Mouse (Mus musculus): ENCODE measurements around the gene Gprasp2. TPM values are rescaled to one million over a fixed set of nuclear protein-coding genes. Genes with fewer than 3 reads are reported as not detected.
"Not testable (repeated sequence)": the region's sequence is repeated elsewhere in the genome, so short reads cannot be mapped to it uniquely, and the experiment has no call there.

The Gprasp2 gene
- polyA plus RNA-seq (2015; fragmentation: Nextera tagmentation; extraction: Ambion mirVana) = 100 and 121 TPM in 2 replicates

DNA sequence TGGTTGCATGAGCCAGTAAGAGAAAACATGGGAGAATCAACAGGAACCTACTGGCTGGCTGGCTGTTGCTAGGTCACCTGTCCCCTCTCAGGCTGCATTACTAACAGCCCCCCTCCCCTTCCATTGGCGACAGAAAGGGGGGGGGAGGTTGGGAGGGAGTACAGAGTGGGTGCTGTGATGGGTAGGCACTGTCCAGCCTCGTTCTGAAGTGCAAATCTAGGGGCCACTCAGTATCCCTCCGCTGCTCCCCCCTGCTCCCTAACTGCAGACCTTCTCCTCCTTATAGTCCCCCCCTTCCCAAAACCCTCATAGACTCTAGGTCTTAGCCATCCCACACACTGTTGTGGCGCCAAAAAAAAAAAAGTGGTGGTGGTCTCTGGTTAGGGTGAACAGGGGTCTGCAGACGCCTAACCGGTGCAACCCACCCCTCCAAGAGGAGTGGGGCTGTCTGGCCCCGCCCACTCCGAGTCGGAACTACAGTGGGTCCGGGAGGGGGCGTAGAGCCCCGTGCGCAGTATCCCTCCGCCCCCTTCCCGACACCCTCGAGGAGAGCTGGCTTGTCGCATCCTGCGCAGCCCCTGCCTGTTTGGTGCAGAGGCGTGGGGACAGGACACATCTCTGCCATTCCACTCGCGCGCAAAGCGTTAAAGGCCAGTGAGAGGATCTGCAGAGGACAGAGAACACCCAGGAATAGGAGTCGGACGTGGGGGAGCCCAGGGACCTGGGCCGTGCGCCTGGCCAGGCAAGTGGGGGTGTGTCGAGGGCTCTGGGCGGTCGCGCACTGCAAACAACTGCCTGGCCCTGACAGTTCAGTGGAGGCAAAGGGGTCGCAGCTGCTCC, at the start of gene Gprasp2:
TSS of gene Gprasp2 (plus strand) at position 514 of the 840 bp plus-strand sequence.
- 27% methylated on average over 28 of the region's 32 CpGs for WGBS
- not testable (repeated sequence) for H3K4me1 ChIP-seq, H3K27me3 ChIP-seq, H3K36me3 ChIP-seq, H3K9me3 ChIP-seq
- ATAC-seq (replicated peaks) = peak; percentile 95
- Histone ChIP-seq H3K27ac (replicated peaks) (peak within 1 kb of the TSS; percentile 54), H3K9ac (replicated peaks) (peak within 1 kb of the TSS; percentile 66), H3K4me2 (replicated peaks) (peak within 1 kb of the TSS; percentile 66), H3K4me3 (peak within 1 kb of the TSS; percentile 55)

DNA sequence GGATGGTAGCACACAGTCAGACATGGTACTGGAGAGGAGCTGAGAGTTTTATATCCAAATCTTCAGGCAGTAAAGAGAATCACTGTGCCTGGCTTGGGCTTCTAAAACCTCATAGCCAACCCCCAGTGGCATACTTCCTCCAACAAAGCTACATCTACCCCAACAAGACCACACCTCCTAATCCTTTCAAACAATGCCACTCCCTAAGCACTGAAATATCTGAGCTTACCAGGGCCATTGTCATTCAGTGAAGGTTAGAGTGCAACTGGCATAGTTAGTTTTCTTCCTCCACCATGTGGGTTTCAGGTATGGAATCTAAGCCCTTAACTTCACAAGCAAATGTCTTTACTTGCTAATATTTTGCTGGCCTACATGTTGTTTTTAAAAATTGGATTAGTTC, 47.3 kb upstream of the Gprasp2 start:
- no peak for ATAC-seq (replicated peaks)
- Histone ChIP-seq H3K9me3 (no peaks in the 10 kb centered on the region), H3K4me1 (no peaks in the 10 kb centered on the region), H3K36me3 (no peaks in the 10 kb centered on the region), H3K4me3 (no peak overlapping the region), H3K9ac (replicated peaks) (no peak overlapping the region), H3K27me3 (no peaks in the 10 kb centered on the region), H3K27ac (replicated peaks) (no peak overlapping the region), H3K4me2 (replicated peaks) (no peak overlapping the region)

DNA sequence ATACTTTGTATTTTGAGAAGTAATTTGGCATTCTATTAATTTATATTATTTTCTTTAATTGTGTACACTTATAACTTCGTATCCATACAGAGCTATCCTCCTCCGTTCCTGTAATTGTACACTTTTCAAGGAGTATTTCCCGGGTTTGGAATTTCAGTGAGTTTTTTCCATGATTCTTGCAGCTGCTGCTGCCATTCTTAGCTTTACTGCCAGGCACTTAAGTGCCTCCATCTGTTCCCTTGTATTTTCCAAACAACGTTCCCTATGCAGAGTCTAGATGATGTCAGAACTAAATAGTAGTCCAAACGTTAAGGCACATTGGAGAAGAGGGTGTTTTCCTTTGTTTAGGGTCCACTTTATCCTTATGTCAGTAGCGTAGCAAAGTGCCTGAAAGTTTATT, 46.5 kb upstream of the Gprasp2 start:
- no peak for ATAC-seq (replicated peaks)
- H3K4me2 ChIP-seq (replicated peaks) = no peak overlapping the region
- H3K27ac ChIP-seq (replicated peaks) = peak overlapping the region; percentile 43; the same call in 1 of the 2 replicates
- WGBS = 54% methylated on average over 6 of the region's 6 CpGs
- H3K9me3 ChIP-seq = no peaks in the 10 kb centered on the region
- no peak overlapping the region for H3K9ac ChIP-seq (replicated peaks)
- H3K27me3 ChIP-seq = no peaks in the 10 kb centered on the region
- no peaks in the 10 kb centered on the region for H3K4me1 ChIP-seq
- H3K4me3 ChIP-seq = no peak overlapping the region
- H3K36me3 ChIP-seq = no peaks in the 10 kb centered on the region

DNA sequence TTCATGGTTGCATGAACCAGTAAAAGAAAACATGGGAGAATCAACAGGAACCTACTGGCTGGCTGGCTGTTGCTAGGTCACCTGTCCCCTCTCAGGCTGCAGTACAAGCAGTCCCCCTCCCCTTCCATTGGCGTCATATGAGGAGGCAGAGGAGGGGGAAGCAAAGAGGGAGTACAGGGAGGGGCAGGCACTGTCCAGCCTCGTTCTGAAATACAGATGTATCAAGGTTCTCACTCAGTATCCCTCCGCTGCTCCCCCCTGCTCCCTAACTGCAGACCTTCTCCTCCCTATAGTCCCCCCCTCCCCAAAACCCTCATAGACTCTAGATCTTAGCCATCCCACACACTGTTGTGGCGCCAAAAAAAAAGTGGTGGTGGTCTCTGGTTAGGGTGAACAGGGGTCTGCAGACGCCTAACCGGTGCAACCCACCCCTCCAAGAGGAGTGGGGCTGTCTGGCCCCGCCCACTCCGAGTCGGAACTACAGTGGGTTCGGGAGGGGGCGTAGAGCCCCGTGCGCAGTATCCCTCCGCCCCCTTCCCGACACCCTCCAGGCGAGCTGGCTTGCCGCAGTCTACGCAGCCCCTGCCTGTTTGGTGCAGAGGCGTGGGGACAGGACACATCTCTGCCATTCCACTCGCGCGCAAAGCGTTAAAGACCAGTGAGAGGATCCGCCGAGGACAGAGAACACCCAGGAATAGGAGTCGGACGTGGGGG, 43.1 kb upstream of the Gprasp2 start:
- H3K4me3 ChIP-seq = peak overlapping the region; percentile 59
- not testable (repeated sequence) for H3K36me3 ChIP-seq, H3K9me3 ChIP-seq, H3K27me3 ChIP-seq, H3K4me1 ChIP-seq
- peak overlapping the region; percentile 50 for H3K4me2 ChIP-seq (replicated peaks)
- WGBS = 24% methylated on average over 26 of the region's 27 CpGs
- H3K27ac ChIP-seq (replicated peaks) = peak overlapping the region; percentile 72
- H3K9ac ChIP-seq (replicated peaks) = peak overlapping the region; percentile 59
- peak; percentile 94 for ATAC-seq (replicated peaks)

DNA sequence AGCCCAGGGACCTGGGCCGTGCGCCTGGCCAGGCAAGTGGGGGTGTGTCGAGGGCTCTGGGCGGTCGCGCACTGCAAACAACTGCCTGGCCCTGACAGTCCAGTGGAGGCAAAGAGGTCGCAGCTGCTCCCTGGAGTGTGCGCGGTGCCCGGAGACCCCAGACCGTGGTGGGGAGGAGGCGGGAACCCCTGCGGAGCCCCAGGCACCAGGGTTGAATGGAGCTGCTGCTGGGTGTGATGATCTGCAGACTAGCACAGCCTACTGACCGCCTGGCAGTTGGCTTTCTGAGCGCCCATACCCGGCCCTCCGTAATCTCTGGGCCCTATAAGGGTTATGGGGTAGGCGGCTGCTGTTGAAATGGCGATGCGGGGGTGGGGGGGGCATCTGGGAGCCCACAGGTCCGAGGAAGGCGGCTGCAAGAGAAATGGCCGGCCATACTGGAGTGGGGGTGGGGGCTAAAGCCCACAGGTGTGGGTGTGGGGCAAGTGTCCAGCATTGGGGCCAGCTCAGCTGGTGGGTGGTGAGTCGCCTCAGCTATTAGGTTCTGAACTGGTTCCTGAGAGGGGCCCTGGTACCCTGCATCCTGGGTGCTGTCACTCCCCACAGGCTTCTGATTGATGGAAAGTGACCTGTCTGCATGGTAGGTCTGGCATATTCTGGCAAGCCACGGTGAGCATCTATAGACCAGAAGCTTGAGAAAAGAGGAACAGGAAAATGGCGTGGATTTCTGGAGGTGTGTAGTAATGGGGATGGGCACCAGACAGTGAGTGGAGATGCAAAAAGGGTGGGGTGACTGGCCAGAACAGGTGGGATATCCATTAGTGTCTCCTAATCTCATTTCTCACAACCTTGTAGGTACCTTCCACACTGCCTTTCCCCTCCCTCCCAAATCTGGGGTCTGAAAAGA, 42.3 kb upstream of the Gprasp2 start:
- peak; percentile 66 for ATAC-seq (replicated peaks)
- H3K9me3 ChIP-seq, H3K27me3 ChIP-seq, H3K36me3 ChIP-seq, H3K4me1 ChIP-seq: not testable (repeated sequence)
- 29% methylated on average over 26 of the region's 26 CpGs for WGBS
- Histone ChIP-seq H3K4me3 (peak overlapping the region; percentile 59), H3K27ac (replicated peaks) (peak overlapping the region; percentile 72), H3K4me2 (replicated peaks) (peak overlapping the region; percentile 50), H3K9ac (replicated peaks) (peak overlapping the region; percentile 59)

DNA sequence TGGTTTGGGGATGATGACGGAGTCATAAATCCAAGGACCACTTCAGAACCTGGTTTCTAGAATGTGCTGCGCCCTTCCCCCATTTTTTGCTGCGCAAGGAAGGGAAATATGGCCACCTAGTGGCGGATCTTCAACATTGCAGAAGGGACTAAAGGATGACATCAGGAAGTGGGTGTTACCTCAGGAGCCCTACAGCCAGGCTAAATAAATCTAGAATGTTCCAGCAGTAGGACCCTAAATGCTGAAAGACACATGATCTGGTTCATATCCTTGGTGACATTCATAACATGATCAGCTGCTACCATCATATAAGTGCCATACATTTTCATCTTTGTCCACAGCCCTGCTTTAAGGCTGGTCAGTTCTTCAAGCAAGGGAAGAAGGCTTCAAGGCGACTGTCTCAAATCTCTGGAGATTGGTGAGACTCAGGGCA, 41.6 kb upstream of the Gprasp2 start, which contains the start of gene Bhlhb9:
TSS of gene Bhlhb9 (plus strand) at position 383 of the 433 bp plus-strand sequence.
- peak within 1 kb of the TSS; percentile 72 for H3K27ac ChIP-seq (replicated peaks)
- not testable (repeated sequence) for H3K27me3 ChIP-seq, H3K4me1 ChIP-seq, H3K36me3 ChIP-seq, H3K9me3 ChIP-seq
- peak; percentile 4; the same call in 1 of the 2 replicates for ATAC-seq (replicated peaks)
- H3K4me3 ChIP-seq = peak within 1 kb of the TSS; percentile 59
- peak within 1 kb of the TSS; percentile 59 for H3K9ac ChIP-seq (replicated peaks)
- H3K4me2 ChIP-seq (replicated peaks) = peak within 1 kb of the TSS; percentile 50
- 33% methylated on average over 4 of the region's 5 CpGs for whole genome bisulfite sequencing

DNA sequence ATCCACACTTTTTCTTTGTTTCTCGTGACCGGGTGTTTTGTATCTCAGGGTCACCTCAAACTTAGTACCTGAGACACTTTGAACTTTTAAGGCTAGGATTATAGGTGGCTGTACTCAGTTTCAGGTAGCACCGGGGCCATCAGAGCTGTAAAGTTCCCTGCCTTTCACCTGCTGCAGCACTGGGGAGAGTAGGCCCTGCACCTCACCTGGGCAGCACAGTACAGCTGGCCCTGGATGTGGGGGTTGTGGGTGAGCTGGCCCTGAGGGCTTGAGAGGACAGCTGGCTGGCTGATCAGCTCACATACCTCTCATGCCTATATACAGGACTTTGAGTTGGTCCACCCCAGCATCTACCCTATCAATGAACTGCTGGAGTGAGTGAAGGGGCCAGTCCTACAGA, 34.7 kb upstream of the Gprasp2 start:
- Histone ChIP-seq H3K4me3 (no peak overlapping the region), H3K9ac (replicated peaks) (no peak overlapping the region), H3K27ac (replicated peaks) (no peak overlapping the region), H3K27me3 (no peaks in the 10 kb centered on the region), H3K4me2 (replicated peaks) (no peak overlapping the region), H3K9me3 (no peaks in the 10 kb centered on the region), H3K4me1 (no peaks in the 10 kb centered on the region), H3K36me3 (peaks cover 6% of the 10 kb centered on the region)
- WGBS = 94% methylated on average over 3 of the region's 3 CpGs
- no peak for ATAC-seq (replicated peaks)

DNA sequence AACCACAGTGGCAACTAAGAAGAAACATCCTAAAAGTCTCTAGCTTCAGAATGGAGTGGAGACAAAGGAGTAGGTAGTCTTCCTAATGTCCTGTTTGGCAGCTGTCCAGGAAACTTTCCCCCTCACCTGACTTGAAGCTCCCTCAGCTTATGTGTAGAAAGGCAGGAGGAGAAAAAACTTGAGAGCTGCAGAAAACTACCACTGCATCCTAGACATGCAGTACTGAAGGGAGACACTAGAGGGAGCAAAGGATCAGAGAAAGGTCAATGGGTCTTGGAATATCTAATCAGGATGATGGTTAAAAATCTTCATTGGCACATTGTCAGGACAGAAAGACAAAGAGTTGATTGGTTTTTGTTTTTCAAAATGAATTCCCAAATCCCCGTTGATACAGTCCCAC, 33.1 kb upstream of the Gprasp2 start:
- Histone ChIP-seq H3K9me3 (no peaks in the 10 kb centered on the region), H3K9ac (replicated peaks) (no peak overlapping the region), H3K27ac (replicated peaks) (no peak overlapping the region), H3K4me3 (no peak overlapping the region), H3K4me1 (no peaks in the 10 kb centered on the region), H3K36me3 (0 out of 2 replicates have a peak, but pooled peaks cover 3% of the 10 kb centered on the region), H3K27me3 (no peaks in the 10 kb centered on the region), H3K4me2 (replicated peaks) (no peak overlapping the region)
- WGBS = 11% methylated on average over 1 of the region's 1 CpGs
- 0 out of 2 replicates have a peak, but pooled peaks have one; percentile 38 for ATAC-seq (replicated peaks)

DNA sequence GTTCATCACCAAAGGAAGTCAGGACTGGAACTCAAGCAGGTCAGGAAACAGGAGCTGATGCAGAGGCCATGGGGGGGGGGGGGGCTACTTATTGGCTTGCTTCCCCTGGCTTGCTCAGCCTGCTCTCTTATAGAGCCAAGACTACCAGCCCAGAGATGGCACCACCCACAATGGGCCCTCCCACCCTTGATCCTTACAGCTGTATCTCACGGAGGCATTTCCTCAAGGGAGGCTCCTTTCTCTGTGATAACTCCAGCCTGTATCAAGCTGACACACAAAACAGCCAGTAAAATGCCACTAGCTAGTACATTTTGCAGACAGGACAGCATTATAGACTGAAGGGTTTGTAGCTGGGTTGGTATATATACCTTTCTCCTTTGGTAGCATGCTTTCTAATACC, 2.9 kb upstream of the Gprasp2 start:
- H3K4me3 ChIP-seq; H3K9ac ChIP-seq (replicated peaks); H3K9me3 ChIP-seq; H3K4me1 ChIP-seq; H3K27me3 ChIP-seq; ATAC-seq (replicated peaks); H3K36me3 ChIP-seq; H3K4me2 ChIP-seq (replicated peaks); H3K27ac ChIP-seq (replicated peaks): not testable (repeated sequence)
- WGBS = 56% methylated on average over 1 of the region's 1 CpGs

DNA sequence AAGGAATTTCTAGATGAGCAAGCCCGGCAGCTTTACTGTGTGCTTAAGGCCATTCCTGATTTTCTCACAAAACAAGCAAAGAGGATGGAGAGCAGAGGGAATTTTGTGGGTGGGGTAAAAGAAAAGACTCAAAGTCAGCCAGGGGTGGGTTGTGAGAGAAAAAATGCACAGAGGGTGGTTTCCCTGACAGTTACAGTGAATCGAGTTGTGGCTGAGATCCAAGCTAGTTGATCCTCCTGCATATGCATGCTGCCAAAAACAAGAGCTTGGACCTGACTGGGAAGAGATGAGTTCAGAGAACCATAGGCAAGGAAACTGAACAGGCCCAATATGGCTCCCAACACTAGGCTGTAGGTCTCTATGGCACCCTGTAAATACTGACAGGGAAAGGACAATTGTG, 938 bp upstream of the Gprasp2 start:
- Histone ChIP-seq H3K9me3 (no peaks in the 10 kb centered on the region), H3K4me3 (no peak overlapping the region), H3K4me1 (no peaks in the 10 kb centered on the region), H3K9ac (replicated peaks) (no peak overlapping the region), H3K4me2 (replicated peaks) (no peak overlapping the region), H3K27me3 (0 out of 2 replicates have a peak, but pooled peaks cover 4% of the 10 kb centered on the region), H3K27ac (replicated peaks) (0 out of 2 replicates have a peak overlapping the region, but pooled peaks have one; percentile 54), H3K36me3 (peaks cover 5% of the 10 kb centered on the region; the same call in 1 of the 2 replicates)
- ATAC-seq (replicated peaks) = no peak
- 70% methylated on average over 2 of the region's 2 CpGs for WGBS

DNA sequence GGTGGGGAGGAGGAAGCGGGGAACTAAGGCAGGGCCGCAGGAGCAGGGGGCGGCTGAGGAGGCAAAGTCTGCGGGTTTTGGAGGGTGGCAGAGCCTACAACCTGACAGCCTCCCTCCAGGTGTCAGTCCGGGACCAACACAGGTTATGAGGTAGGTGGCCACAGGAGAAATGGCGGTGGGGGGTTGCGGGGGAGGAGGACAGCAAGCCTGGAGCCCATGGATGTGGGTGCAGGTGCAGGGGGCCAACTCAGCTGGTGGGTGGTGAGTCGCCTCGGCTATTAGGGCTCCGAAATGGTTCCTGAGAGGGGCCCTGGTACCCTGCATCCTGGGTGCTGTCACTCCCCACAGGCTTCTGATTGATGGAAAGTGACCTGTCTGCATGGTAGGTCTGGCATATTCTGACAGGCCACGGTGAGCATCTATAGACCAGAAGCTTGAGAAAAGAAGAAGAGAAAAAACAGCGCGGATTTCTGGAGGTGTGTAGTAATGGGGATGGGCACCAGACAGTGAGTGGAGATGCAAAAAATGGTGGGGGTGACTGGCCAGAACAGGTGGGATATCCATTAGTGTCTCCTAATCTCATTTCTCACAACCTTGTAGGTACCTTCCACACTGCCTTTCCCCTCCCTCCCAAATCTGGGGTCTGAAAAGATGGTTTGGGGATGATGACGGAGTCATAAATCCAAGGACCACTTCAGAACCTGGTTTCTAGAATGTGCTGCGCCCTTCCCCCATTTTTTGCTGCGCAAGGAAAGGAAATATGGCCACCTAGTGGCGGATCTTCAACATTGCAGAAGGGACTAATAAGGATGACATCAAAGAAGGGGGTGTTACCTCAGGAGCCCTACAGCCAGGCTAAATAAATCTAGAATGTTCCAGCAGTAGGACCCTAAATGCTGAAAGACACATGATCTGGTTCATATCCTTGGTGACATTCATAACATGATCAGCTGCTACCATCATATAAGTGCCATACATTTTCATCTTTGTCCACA, 860 bp downstream of the Gprasp2 start:
- Histone ChIP-seq H3K9ac (replicated peaks) (peak overlapping the region; percentile 66), H3K4me2 (replicated peaks) (peak overlapping the region; percentile 66), H3K27ac (replicated peaks) (peak overlapping the region; percentile 54), H3K4me3 (peak overlapping the region; percentile 55)
- WGBS = 37% methylated on average over 15 of the region's 17 CpGs
- H3K27me3 ChIP-seq, H3K9me3 ChIP-seq, H3K36me3 ChIP-seq, H3K4me1 ChIP-seq: not testable (repeated sequence)
- ATAC-seq (replicated peaks) = peak; percentile 36
